15 mouse cellular contexts compared by ENCODE assay signal in the genomic region with DNA sequence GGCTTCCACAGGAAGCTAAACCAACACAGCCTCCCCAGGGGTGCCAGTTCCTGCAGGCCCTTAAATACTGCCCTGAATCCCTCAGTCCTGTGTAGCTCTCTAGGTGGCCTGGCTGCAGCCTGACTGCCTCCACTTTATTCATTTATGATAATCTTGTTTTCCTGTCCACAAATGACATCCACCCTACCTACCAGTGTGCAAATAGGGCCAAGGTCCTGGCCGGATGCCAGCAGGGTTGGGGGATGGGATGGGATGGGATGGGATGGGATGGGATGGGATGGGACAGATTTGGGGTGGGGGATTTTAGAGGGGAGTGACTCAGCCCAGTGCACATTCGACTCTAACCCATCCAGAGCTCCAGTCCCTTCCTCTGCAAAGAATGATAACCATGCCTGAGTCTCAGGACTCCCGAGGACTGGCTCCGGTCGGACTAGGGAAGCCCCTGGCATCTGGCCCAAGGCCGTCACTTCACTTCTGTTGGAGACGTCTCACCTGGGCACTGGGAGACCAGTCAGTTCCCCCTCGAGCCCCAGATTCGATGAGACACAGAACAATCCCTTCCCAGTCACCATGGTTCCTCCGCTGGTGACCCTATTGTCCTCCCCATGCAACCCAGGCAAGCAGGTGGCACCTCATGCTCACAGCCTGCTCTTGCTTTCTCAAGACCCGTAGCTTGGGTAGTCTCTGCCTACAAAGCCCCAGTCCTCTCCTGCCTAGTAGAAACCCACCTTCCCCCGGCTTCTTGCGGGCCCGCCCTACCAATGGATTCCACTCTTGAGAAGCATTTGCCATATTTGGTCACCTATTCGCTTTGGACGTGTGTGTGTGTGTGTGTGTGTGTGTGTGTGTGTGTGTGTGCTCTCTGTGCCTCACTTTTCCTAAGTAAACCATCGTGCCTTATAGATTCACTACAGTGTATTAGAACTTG. TPM values are rescaled to one million over a fixed set of nuclear protein-coding genes. Genes with fewer than 3 reads are reported as not detected.
DNase-seq lines count a peak whose midpoint lies in the region; ATAC-seq and TF ChIP-seq lines count a peak whose summit lies in the region.
"Had no signal": no experiment of that assay in that cellular context is flagged by ENCODE, and none has a peak within 500 bp of the region (broad histone marks: within the 10 kb centered on the region; RNA-seq: fewer than 3 reads in every experiment).

No protein-coding gene starts in this region.

- no peaks in the 10 kb centered on the region for H3K36me3 ChIP-seq in heart, embryonic 11.5 days (ENCODE audit: control insufficient read depth, insufficient read depth, low read length)
- H3K36me3 ChIP-seq in lung, embryonic 16.5 days (ENCODE audit: control insufficient read depth, insufficient read depth, low read length): no peaks in the 10 kb centered on the region
- H3K36me3 ChIP-seq in embryonic facial prominence, embryonic 13.5 days: no peaks in the 10 kb centered on the region
- no peaks in the 10 kb centered on the region for H3K36me3 ChIP-seq in stomach, postnatal 0 days (ENCODE audit: control insufficient read depth, insufficient read depth, low read length)
- H3K36me3 ChIP-seq: hindbrain, embryonic 15.5 days had no signal

- no peak overlapping the region for H3K9ac ChIP-seq in heart, embryonic 11.5 days (ENCODE audit: low read depth, low read length)
- H3K9ac ChIP-seq in lung, embryonic 16.5 days (ENCODE audit: low read length): 0 out of 2 replicates have a peak overlapping the region, but pooled peaks have one; percentile 20
- H3K9ac ChIP-seq in embryonic facial prominence, embryonic 13.5 days: peak overlapping the region; percentile 44; the same call in 1 of the 2 replicates
- H3K9ac ChIP-seq in stomach, postnatal 0 days (ENCODE audit: low read length): no peak overlapping the region
- H3K9ac ChIP-seq: hindbrain, embryonic 15.5 days; liver, postnatal 0 days had no signal

- TF ChIP-seq EP300 in stomach, postnatal 0 days (optimal IDR thresholded peaks at IDR 0.05): no peak

- ATAC-seq in heart, embryonic 11.5 days (replicated peaks; ENCODE audit: insufficient number of reproducible peaks, low FRiP score, low TSS enrichment): 0 out of 2 replicates have a peak, but pooled peaks have one; percentile 22
- no peak for ATAC-seq in lung, embryonic 16.5 days (ENCODE audit: low read depth)
- no peak for ATAC-seq in embryonic facial prominence, embryonic 13.5 days (ENCODE audit: insufficient number of reproducible peaks, insufficient read depth, low FRiP score, low TSS enrichment, low read depth)
- ATAC-seq in stomach, postnatal 0 days (ENCODE audit: low FRiP score, low TSS enrichment): peak; percentile 13; the same call in 1 of the 2 replicates
- ATAC-seq: liver, postnatal 0 days had no signal

- TF ChIP-seq CTCF in stomach, postnatal 0 days (IDR thresholded peaks at IDR 0.05; ENCODE audit: low read depth): no peak

- WGBS in heart, embryonic 11.5 days (ENCODE audit: insufficient replicate concordance): 42% methylated on average over 17 of the region's 17 CpGs
- WGBS in lung, embryonic 16.5 days: 41% methylated on average over 17 of the region's 17 CpGs
- 65% methylated on average over 17 of the region's 17 CpGs for WGBS in embryonic facial prominence, embryonic 13.5 days
- WGBS in stomach, postnatal 0 days: 50% methylated on average over 17 of the region's 17 CpGs

- H3K9me3 ChIP-seq in heart, embryonic 11.5 days (replicated peaks; ENCODE audit: control insufficient read depth, low read length): no peaks in the 10 kb centered on the region
- no peaks in the 10 kb centered on the region for H3K9me3 ChIP-seq in lung, embryonic 16.5 days (ENCODE audit: control insufficient read depth, low read length)
- H3K9me3 ChIP-seq in embryonic facial prominence, embryonic 13.5 days: no peaks in the 10 kb centered on the region
- no peaks in the 10 kb centered on the region for H3K9me3 ChIP-seq in stomach, postnatal 0 days (ENCODE audit: control insufficient read depth, low read length)
- H3K9me3 ChIP-seq: hindbrain, embryonic 15.5 days had no signal

- H3K27me3 ChIP-seq in heart, embryonic 11.5 days (ENCODE audit: control insufficient read depth, insufficient read depth, low read length): no peaks in the 10 kb centered on the region
- no peaks in the 10 kb centered on the region for H3K27me3 ChIP-seq in lung, embryonic 16.5 days (ENCODE audit: control insufficient read depth, insufficient read depth, low read depth, low read length)
- H3K27me3 ChIP-seq in embryonic facial prominence, embryonic 13.5 days: no peaks in the 10 kb centered on the region; the same call in 1 of the 2 replicates
- H3K27me3 ChIP-seq in stomach, postnatal 0 days (ENCODE audit: control insufficient read depth, insufficient read depth, low read length): no peaks in the 10 kb centered on the region
- H3K27me3 ChIP-seq: hindbrain, embryonic 15.5 days had no signal

- no peak overlapping the region for H3K27ac ChIP-seq in heart, embryonic 11.5 days (ENCODE audit: low read depth, low read length)
- peak overlapping the region; percentile 24; the same call in 1 of the 2 replicates for H3K27ac ChIP-seq in lung, embryonic 16.5 days (ENCODE audit: low read length)
- H3K27ac ChIP-seq in embryonic facial prominence, embryonic 13.5 days: no peak overlapping the region
- H3K27ac ChIP-seq in stomach, postnatal 0 days (replicated peaks): peak overlapping the region; percentile 90
- H3K27ac ChIP-seq: hindbrain, embryonic 15.5 days had no signal

- no peak overlapping the region for H3K4me3 ChIP-seq in heart, embryonic 11.5 days (ENCODE audit: low read depth, low read length)
- H3K4me3 ChIP-seq in lung, embryonic 16.5 days (ENCODE audit: low read length): no peak overlapping the region
- no peak overlapping the region for H3K4me3 ChIP-seq in embryonic facial prominence, embryonic 13.5 days
- no peak overlapping the region for H3K4me3 ChIP-seq in stomach, postnatal 0 days (ENCODE audit: low read depth, low read length)
- H3K4me3 ChIP-seq: erythroblast, embryonic 14.5 days; hindbrain, embryonic 15.5 days had no signal

- no peak for DNase-seq in heart, adult 11 months
- DNase-seq in lung, adult 18-20 months: no peak
- no peak for DNase-seq in stomach, postnatal 0 days (ENCODE audit: low spot score)
- no peak for DNase-seq in spleen, postnatal 10 days (ENCODE audit: low spot score in 2 of 2)
- DNase-seq: B cell, adult 2 months; cerebellum, adult 18-20 months; gastrocnemius, postnatal 36 days; heart, postnatal 10 days; liver, postnatal 0 days; thymus, postnatal 36 days had no signal

- no peak overlapping the region for H3K4me2 ChIP-seq in heart, embryonic 11.5 days
- H3K4me2 ChIP-seq in lung, embryonic 16.5 days (ENCODE audit: low read depth, low read length): no peak overlapping the region
- H3K4me2 ChIP-seq in embryonic facial prominence, embryonic 13.5 days: no peak overlapping the region
- H3K4me2 ChIP-seq in stomach, postnatal 0 days (replicated peaks; ENCODE audit: low read depth): no peak overlapping the region
- H3K4me2 ChIP-seq: hindbrain, embryonic 15.5 days had no signal

- H3K4me1 ChIP-seq in heart, embryonic 11.5 days (ENCODE audit: control insufficient read depth, insufficient read depth, low read length): peaks cover 28% of the 10 kb centered on the region
- H3K4me1 ChIP-seq in lung, embryonic 16.5 days (replicated peaks; ENCODE audit: control insufficient read depth, insufficient read depth, low read length): peaks cover 34% of the 10 kb centered on the region
- H3K4me1 ChIP-seq in embryonic facial prominence, embryonic 13.5 days: peaks cover 21% of the 10 kb centered on the region
- peaks cover 20% of the 10 kb centered on the region for H3K4me1 ChIP-seq in stomach, postnatal 0 days (replicated peaks; ENCODE audit: control insufficient read depth, insufficient read depth)
- H3K4me1 ChIP-seq: hindbrain, embryonic 15.5 days had no signal

RNA-seq across cellular contexts. Expression of a gene that starts 11.0 kb away (rescaled TPM):
- polyA plus RNA-seq in heart, embryonic 11.5 days (2014; fragmentation: Nextera tagmentation; extraction: Ambion mirVana): 8.5 and 9.7 TPM in 2 replicates
- 23.3 and 25.8 TPM in 2 replicates for polyA plus RNA-seq in lung, embryonic 16.5 days (2015; fragmentation: Nextera tagmentation; extraction: Ambion mirVana)
- 7.0 and 9.2 TPM in 2 replicates for polyA plus RNA-seq in embryonic facial prominence, embryonic 13.5 days (2015; fragmentation: Nextera tagmentation; extraction: Ambion mirVana)
- polyA plus RNA-seq in stomach, postnatal 0 days (2015; fragmentation: Nextera tagmentation; extraction: Ambion mirVana): 15.6 and 17.0 TPM in 2 replicates

RNA-seq across cellular contexts. Expression of a gene that starts 32.4 kb away (rescaled TPM):
- 0.30 and 0.40 TPM in 2 replicates for polyA plus RNA-seq in heart, embryonic 11.5 days (2014; fragmentation: Nextera tagmentation; extraction: Ambion mirVana)
- 0.31 and 0.77 TPM in 2 replicates for polyA plus RNA-seq in lung, embryonic 16.5 days (2015; fragmentation: Nextera tagmentation; extraction: Ambion mirVana)
- 21.5 and 30.8 TPM in 2 replicates for polyA plus RNA-seq in embryonic facial prominence, embryonic 13.5 days (2015; fragmentation: Nextera tagmentation; extraction: Ambion mirVana)
- polyA plus RNA-seq in stomach, postnatal 0 days (2015; fragmentation: Nextera tagmentation; extraction: Ambion mirVana): 8.0 and 8.5 TPM in 2 replicates
- polyA plus RNA-seq: erythroblast, embryonic 14.5 days; liver, postnatal 0 days had no signal

RNA-seq across cellular contexts. Expression of a gene that starts 46.4 kb away (rescaled TPM):
- 45.6 and 53.0 TPM in 2 replicates for polyA plus RNA-seq in heart, embryonic 11.5 days (2014; fragmentation: Nextera tagmentation; extraction: Ambion mirVana)
- 37.3 and 43.3 TPM in 2 replicates for polyA plus RNA-seq in lung, embryonic 16.5 days (2015; fragmentation: Nextera tagmentation; extraction: Ambion mirVana)
- 33.2 and 33.7 TPM in 2 replicates for polyA plus RNA-seq in embryonic facial prominence, embryonic 13.5 days (2015; fragmentation: Nextera tagmentation; extraction: Ambion mirVana)
- 29.8 and 39.0 TPM in 2 replicates for polyA plus RNA-seq in stomach, postnatal 0 days (2015; fragmentation: Nextera tagmentation; extraction: Ambion mirVana)

RNA-seq across cellular contexts. Expression of a gene that starts 58.5 kb away (rescaled TPM):
- polyA plus RNA-seq in heart, embryonic 11.5 days (2014; fragmentation: Nextera tagmentation; extraction: Ambion mirVana): not detected in 2 replicates
- 1.0 and 1.3 TPM in 2 replicates for polyA plus RNA-seq in lung, embryonic 16.5 days (2015; fragmentation: Nextera tagmentation; extraction: Ambion mirVana)
- polyA plus RNA-seq in embryonic facial prominence, embryonic 13.5 days (2015; fragmentation: Nextera tagmentation; extraction: Ambion mirVana): 3.0 and 3.8 TPM in 2 replicates
- 1.6 and 1.7 TPM in 2 replicates for polyA plus RNA-seq in stomach, postnatal 0 days (2015; fragmentation: Nextera tagmentation; extraction: Ambion mirVana)
- polyA plus RNA-seq: erythroblast, embryonic 14.5 days; hindbrain, embryonic 15.5 days had no signal

Comparison
In these comparisons a context has a peak if more than half of its experiments do, and no peak if none do; other contexts are left out.
1. ATAC-seq: peak in heart, embryonic 11.5 days (single experiment) and stomach, postnatal 0 days (single experiment); none in lung, embryonic 16.5 days (single experiment) and embryonic facial prominence, embryonic 13.5 days (single experiment).
2. H3K27ac ChIP-seq: peak in lung, embryonic 16.5 days (single experiment) and stomach, postnatal 0 days (single experiment); none in heart, embryonic 11.5 days (single experiment) and embryonic facial prominence, embryonic 13.5 days (single experiment).
3. H3K9ac ChIP-seq: peak in lung, embryonic 16.5 days (single experiment) and embryonic facial prominence, embryonic 13.5 days (single experiment); none in heart, embryonic 11.5 days (single experiment) and stomach, postnatal 0 days (single experiment).